Mouse (Mus musculus): ENCODE measurements around the gene 3425401B19Rik. TPM values are rescaled to one million over a fixed set of nuclear protein-coding genes. Genes with fewer than 3 reads are reported as not detected.

The 3425401B19Rik gene
- 0.11 TPM in 2 replicates for polyA plus RNA-seq (2012; rRNA removed)

DNA sequence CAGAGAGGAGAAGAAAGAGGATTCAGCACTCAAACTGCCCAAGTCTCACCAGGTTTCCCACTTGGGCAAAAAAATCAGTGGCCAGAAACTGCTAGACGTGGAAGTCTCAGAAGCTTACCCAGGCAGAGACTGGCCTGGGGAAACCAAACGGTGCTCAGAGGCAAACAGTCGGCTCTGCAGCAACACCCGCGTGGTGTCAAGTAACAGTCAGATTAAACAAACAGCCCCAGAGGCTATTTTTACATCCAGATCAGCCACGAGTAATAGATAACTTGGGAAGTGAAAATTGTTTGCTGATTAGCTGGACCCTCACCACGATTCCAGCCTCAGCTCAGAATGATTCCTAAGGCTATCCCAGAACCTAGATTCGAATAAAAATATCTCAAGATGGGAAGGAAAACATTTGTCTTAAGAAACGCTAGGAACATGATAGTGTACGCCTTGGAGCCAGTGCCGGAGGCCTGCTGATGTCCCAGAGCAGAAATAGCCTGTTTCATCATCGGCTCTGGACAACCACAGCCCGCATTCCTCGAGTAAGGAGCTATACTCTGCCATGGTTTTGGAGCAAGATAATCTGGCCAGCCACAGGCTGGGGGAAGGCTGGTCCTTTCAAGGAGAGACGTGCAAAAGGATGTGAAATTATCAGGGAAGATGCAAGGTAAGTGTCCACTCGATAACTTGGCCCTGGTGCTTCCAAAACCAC lies at the start of gene 3425401B19Rik:
TSS of gene 3425401B19Rik (minus strand) at position 170 of the 703 bp plus-strand sequence.
- Histone ChIP-seq H3K27ac (ENCODE audit: insufficient read depth, low read depth, low read length) (no peak within 1 kb of the TSS), H3K4me3 (ENCODE audit: low read depth, low read length) (no peak within 1 kb of the TSS), H3K27me3 (ENCODE audit: control insufficient read depth, insufficient read depth, low read length) (no peaks in the 10 kb centered on the region), H3K4me1 (ENCODE audit: control insufficient read depth, insufficient read depth, insufficient read length, low read length) (no peaks in the 10 kb centered on the region), H3K36me3 (ENCODE audit: control insufficient read depth, insufficient read depth, low read length) (no peaks in the 10 kb centered on the region)
- no peak for TF ChIP-seq POLR2A (IDR thresholded peaks at IDR 0.05; ENCODE audit: low read depth, low read length)
- TF ChIP-seq CTCF (IDR thresholded peaks at IDR 0.05; ENCODE audit: extremely low read depth, insufficient read length, insufficient replicate concordance, low read depth, low read length): no peak
- WGBS: 54% methylated on average over 16 of the region's 16 CpGs

DNA sequence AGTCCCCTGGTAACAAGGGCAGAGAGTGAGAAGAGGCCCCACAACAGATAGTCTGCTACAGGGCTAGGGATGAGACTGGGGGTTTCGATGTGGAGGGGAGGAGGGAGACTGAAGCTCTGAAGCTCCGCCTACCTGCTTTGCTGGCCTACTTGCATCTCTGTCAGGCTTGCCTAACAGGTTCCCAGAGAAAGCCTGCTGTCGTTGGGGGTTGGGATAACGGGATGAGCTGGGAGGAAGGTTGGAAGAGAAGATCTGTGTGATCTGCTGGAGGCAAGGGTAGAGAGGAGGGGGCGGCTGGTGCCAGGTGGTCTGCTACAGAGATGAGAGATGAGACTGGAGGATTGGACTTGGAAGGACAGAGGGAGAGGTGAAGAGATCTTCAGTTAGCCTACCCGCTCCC lies 47.9 kb upstream of the 3425401B19Rik start:
- TF ChIP-seq POLR2A (IDR thresholded peaks at IDR 0.05; ENCODE audit: low read depth, low read length) (no peak), CTCF (IDR thresholded peaks at IDR 0.05; ENCODE audit: extremely low read depth, insufficient read length, insufficient replicate concordance, low read depth, low read length) (no peak)
- no peaks in the 10 kb centered on the region for H3K36me3 ChIP-seq (ENCODE audit: control insufficient read depth, insufficient read depth, low read length)
- 51% methylated on average over 6 of the region's 6 CpGs for WGBS
- H3K4me1 ChIP-seq (ENCODE audit: control insufficient read depth, insufficient read depth, insufficient read length, low read length): no peaks in the 10 kb centered on the region
- H3K27ac ChIP-seq (ENCODE audit: insufficient read depth, low read depth, low read length): no peak overlapping the region
- no peak overlapping the region for H3K4me3 ChIP-seq (ENCODE audit: low read depth, low read length)
- H3K27me3 ChIP-seq (ENCODE audit: control insufficient read depth, insufficient read depth, low read length): no peaks in the 10 kb centered on the region

DNA sequence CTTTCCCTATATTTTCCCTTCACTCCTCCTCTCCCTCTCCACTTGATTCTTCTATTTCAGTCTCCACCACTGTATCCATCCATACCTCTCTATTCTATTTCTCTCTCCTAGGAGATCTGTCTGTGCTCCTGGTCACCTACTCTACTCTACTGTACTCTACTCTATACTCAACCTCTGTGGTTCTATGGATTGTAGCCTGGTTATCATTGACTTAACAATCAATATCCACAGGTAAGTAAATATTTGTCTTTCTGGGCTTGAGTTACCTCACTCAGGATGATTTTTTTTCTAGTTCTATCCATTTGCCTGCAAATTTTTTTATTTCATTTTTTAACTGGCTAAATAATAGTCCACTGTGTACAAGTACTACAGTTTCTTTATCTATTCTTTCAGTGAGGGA lies 41.8 kb upstream of the 3425401B19Rik start:
- Histone ChIP-seq H3K27me3 (ENCODE audit: control insufficient read depth, insufficient read depth, low read length) (no peaks in the 10 kb centered on the region), H3K4me3 (ENCODE audit: low read depth, low read length) (no peak overlapping the region), H3K27ac (ENCODE audit: insufficient read depth, low read depth, low read length) (no peak overlapping the region), H3K4me1 (ENCODE audit: control insufficient read depth, insufficient read depth, insufficient read length, low read length) (no peaks in the 10 kb centered on the region), H3K36me3 (ENCODE audit: control insufficient read depth, insufficient read depth, low read length) (no peaks in the 10 kb centered on the region)
- no peak for TF ChIP-seq POLR2A (IDR thresholded peaks at IDR 0.05; ENCODE audit: low read depth, low read length)
- no peak for TF ChIP-seq CTCF (IDR thresholded peaks at IDR 0.05; ENCODE audit: extremely low read depth, insufficient read length, insufficient replicate concordance, low read depth, low read length)

DNA sequence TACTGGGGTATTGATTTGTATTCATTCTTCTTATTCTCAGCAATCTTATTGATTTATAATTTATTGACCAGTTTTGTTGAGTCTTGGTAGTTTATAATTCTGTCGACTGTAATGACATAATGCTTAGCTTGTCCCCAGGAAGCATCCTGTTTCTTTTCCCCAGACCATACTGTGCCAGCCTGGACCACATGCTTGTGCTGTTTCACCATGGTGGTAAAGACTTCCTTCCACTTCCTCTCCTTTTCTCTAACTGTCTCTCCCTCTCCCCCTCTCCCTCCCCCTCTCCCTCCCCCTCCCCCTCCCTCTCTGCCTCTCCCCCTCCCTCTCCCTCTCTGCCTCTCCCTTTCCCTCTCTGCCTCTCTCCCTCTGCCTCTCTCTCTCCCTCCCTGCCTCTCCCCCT lies 36.4 kb upstream of the 3425401B19Rik start:
- H3K4me3 ChIP-seq (ENCODE audit: low read depth, low read length): no peak overlapping the region
- WGBS: 33% methylated on average over 1 of the region's 1 CpGs
- TF ChIP-seq POLR2A (IDR thresholded peaks at IDR 0.05; ENCODE audit: low read depth, low read length): no peak
- TF ChIP-seq CTCF (IDR thresholded peaks at IDR 0.05; ENCODE audit: extremely low read depth, insufficient read length, insufficient replicate concordance, low read depth, low read length): no peak
- no peaks in the 10 kb centered on the region for H3K27me3 ChIP-seq (ENCODE audit: control insufficient read depth, insufficient read depth, low read length)
- no peaks in the 10 kb centered on the region for H3K4me1 ChIP-seq (ENCODE audit: control insufficient read depth, insufficient read depth, insufficient read length, low read length)
- no peak overlapping the region for H3K27ac ChIP-seq (ENCODE audit: insufficient read depth, low read depth, low read length)
- no peaks in the 10 kb centered on the region for H3K36me3 ChIP-seq (ENCODE audit: control insufficient read depth, insufficient read depth, low read length)

DNA sequence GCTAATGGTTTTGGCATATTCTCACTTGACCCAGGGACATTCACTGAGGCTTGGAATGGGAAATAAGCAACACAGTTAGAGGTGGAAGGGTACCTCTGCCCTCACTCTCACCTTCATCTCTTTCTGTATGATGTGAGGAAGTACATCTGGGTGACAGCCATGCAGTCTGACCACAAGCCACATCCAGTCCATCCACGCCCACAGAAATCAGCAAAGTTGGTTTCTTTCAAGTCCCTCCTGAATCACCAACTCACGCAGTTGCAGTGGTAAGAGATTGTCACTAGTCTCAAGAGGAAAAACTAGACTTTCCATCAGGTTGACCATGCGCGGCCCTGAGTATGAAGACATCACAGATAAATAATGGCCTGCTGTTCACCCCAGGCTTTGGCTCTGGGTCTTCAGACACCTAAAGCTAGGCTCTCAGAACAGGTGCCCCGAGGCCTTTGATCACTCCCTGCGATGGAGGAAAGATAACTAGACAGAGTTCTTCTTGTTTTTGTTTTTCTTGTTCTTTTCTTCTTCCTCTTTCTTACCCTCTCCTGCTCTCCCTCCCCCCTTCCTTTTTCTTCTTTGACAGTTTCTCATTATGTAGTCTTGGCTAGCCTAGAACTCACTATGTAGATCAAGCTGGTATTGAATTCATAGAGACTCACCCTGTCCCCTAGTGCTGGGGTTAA lies 31.8 kb upstream of the 3425401B19Rik start:
- Histone ChIP-seq H3K27me3 (ENCODE audit: control insufficient read depth, insufficient read depth, low read length) (no peaks in the 10 kb centered on the region), H3K27ac (ENCODE audit: insufficient read depth, low read depth, low read length) (no peak overlapping the region), H3K4me1 (ENCODE audit: control insufficient read depth, insufficient read depth, insufficient read length, low read length) (no peaks in the 10 kb centered on the region), H3K36me3 (ENCODE audit: control insufficient read depth, insufficient read depth, low read length) (no peaks in the 10 kb centered on the region), H3K4me3 (ENCODE audit: low read depth, low read length) (no peak overlapping the region)
- WGBS: 76% methylated on average over 6 of the region's 6 CpGs
- TF ChIP-seq CTCF (IDR thresholded peaks at IDR 0.05; ENCODE audit: extremely low read depth, insufficient read length, insufficient replicate concordance, low read depth, low read length): no peak
- no peak for TF ChIP-seq POLR2A (IDR thresholded peaks at IDR 0.05; ENCODE audit: low read depth, low read length)

DNA sequence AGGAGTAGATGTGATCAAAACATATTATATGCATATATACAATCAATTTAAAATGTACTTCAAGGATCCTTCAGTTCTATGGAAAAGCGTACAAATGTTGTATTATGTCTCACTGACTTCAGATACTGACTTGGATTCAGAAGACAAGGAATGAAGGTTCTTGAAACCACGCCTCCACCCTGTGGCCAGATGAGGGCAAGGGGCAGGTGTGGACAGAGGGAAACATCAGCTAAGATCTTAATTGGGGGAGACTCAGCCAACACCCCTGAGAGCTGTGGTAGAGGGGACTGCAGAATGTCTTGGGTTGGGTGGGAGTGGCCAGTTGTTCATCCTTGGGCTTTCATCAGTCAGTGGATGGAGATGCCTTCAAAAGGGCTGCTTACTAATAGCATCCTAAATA lies 30.4 kb upstream of the 3425401B19Rik start:
- H3K4me3 ChIP-seq (ENCODE audit: low read depth, low read length): no peak overlapping the region
- no peaks in the 10 kb centered on the region for H3K27me3 ChIP-seq (ENCODE audit: control insufficient read depth, insufficient read depth, low read length)
- WGBS: 78% methylated on average over 2 of the region's 2 CpGs
- H3K4me1 ChIP-seq (ENCODE audit: control insufficient read depth, insufficient read depth, insufficient read length, low read length): no peaks in the 10 kb centered on the region
- no peaks in the 10 kb centered on the region for H3K36me3 ChIP-seq (ENCODE audit: control insufficient read depth, insufficient read depth, low read length)
- no peak overlapping the region for H3K27ac ChIP-seq (ENCODE audit: insufficient read depth, low read depth, low read length)
- TF ChIP-seq POLR2A (IDR thresholded peaks at IDR 0.05; ENCODE audit: low read depth, low read length): no peak
- no peak for TF ChIP-seq CTCF (IDR thresholded peaks at IDR 0.05; ENCODE audit: extremely low read depth, insufficient read length, insufficient replicate concordance, low read depth, low read length)

DNA sequence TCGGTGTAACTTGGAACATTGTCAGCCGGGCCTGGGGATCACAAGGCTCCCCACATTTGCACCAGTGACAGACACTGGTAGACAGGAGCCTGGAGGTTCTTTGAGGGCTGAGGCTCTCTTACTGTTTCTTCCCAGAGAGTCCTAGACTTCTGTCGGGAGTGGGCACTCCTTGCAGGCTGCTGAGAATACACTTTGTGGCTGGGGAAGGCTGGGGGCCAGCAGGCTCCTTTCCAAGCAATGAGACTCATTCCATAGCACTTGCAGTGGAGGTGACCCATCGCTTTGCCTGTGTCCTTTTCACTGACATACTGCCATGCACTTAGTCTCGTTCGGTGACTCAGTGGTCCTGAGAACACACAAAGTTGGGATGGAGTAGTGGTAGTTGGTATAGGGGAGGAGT lies 30.0 kb upstream of the 3425401B19Rik start:
- Histone ChIP-seq H3K4me1 (ENCODE audit: control insufficient read depth, insufficient read depth, insufficient read length, low read length) (no peaks in the 10 kb centered on the region), H3K4me3 (ENCODE audit: low read depth, low read length) (no peak overlapping the region), H3K36me3 (ENCODE audit: control insufficient read depth, insufficient read depth, low read length) (no peaks in the 10 kb centered on the region), H3K27ac (ENCODE audit: insufficient read depth, low read depth, low read length) (no peak overlapping the region), H3K27me3 (ENCODE audit: control insufficient read depth, insufficient read depth, low read length) (no peaks in the 10 kb centered on the region)
- TF ChIP-seq POLR2A (IDR thresholded peaks at IDR 0.05; ENCODE audit: low read depth, low read length) (no peak), CTCF (IDR thresholded peaks at IDR 0.05; ENCODE audit: extremely low read depth, insufficient read length, insufficient replicate concordance, low read depth, low read length) (no peak)
- 82% methylated on average over 6 of the region's 6 CpGs for WGBS

All from small intestine, adult 2 months (tissue).